Mouse (Mus musculus) heart, postnatal 0 days (tissue): ENCODE results near the gene Per2.
A peak's percentile ranks its signal among the peaks of the same experiment; 100 is the strongest.

ENCODE experiments used
- CTCF ChIP-seq: IDR thresholded peaks from 2 replicates; pipeline ENCODE4 v1.5.1; 2016; ENCODE audit warnings: antibody characterized with exemption, control low read depth, low read depth
- EP300 ChIP-seq: IDR thresholded peaks from 2 replicates; pipeline ENCODE4 v1.6.1; 2016; ENCODE audit warnings: antibody characterized with exemption, low read depth

DNA sequence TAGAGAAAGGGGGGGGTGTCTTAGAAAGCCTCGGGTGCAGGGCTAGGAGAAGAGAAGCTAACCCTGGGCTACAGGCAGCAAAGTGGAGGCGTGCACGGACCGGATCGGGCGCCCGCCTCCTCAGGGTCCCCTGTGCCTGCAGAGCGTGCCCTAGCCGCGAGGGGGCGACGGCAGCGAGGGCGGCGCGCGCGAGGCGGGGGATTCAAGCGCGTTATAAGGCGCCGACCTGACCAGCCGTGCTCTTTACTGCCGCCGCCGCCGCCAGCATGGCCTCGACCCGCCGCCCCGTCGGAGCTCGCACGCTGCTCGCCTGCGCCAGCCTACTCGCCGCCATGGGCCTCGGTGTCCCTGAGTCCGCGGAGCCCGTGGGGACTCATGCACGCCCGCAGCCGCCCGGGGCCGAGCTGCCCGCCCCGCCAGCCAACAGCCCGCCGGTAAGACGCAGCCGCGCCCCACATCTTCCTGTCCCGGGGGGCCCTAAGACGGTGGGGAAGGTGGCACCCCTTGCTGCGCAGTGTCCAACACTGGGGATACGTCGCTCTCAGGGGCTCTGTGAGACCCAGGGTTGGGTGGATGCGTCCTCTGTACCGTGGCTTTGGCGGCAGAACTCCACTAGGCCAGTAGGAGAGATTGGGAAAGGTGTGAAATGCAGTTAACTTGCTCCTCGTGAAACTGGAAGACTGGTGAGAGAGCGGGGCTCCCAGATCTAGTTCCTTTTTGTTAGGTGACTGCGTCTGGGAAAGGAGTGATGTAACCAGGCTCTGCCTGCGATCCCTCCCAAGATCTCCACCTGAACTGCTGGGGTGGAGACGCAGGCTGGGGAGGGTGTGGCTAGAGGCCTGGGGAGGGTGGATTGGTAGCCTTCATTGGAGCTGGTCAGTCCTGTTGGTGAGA, 92.7 kb downstream of the Per2 start, which contains the start of gene Erfe:
- no peak for TF ChIP-seq EP300
- TF ChIP-seq CTCF, result peak; percentile 74
